Mouse (Mus musculus) frontal cortex, adult (tissue): ENCODE results near the gene A3galt2.

Experiments used
- ATAC-seq: cut with Nextera tagmentation; 2 replicates; pipeline ENCODE4 v1.9.2; 2017; ENCODE audit warnings: mild to moderate bottlenecking, moderate library complexity, mixed read lengths; ENCODE audit not compliant: low TSS enrichment

Gene A3galt2

DNA sequence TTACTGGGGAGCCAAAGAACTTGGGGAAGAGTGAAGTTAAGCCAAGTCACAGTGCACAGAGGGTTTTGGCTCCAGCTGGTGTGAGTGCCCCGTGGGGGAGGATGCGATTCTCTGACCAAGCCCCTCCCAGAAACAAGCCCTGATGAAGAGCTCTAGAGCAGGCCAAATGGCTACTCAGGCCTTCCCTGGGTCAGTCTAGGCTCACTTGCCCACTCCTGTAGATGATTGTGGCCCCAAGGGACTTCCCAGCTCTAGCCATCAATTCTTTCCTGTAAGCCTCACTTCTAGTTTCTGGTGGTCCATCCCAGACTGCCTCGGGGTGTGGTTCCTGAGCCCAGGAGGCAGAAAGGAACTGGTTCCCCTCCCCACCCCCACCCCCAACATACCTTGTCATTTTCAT lies at the start of gene A3galt2:
Gene A3galt2 (plus strand): TSS at position 301 of the 400 bp plus-strand sequence.
- ATAC-seq, result no peak

- no peak for ATAC-seq
These were observed 48.5 kb upstream of the A3galt2 start for GRCm38 (mm10) chr4:128706626-128707025.

GRCm38 (mm10) chr4:128707384-128707783 lies 47.8 kb upstream of the A3galt2 start:
- ATAC-seq, result no peak

DNA sequence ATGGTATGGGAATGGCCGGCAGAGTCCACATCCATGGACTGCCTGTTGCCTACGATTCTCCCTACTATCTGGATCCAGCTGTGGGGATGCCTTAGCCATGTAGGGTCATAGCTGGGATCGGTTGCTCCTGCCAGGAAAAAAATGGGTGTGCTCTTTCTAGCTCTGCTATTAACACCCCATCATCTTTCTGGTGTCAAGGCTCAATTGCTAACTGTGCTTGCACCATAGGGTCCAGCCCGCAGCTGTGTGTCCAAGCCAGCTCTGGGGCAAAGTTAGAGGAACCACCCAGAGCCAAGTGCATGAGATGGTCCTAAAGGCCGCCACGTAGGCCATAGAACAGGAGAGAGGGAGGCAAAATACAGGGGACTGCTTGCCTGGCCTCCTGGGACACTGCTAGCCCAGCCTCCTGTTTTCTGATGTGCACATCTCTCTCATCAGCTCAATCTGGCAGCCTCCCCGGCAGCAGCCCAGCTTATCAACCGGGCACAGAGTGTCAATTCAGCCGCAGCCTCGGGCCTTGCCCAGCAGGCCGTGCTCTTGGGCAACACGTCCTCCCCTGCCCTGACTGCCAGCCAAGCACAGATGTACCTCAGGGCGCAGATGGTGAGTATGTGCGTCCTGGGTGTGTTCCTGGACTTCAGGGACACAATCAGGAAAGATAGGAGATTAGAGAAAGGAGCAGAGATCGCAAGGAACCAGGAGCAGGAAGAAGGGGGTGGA lies 45.9 kb upstream of the A3galt2 start:
- no peak for ATAC-seq

DNA sequence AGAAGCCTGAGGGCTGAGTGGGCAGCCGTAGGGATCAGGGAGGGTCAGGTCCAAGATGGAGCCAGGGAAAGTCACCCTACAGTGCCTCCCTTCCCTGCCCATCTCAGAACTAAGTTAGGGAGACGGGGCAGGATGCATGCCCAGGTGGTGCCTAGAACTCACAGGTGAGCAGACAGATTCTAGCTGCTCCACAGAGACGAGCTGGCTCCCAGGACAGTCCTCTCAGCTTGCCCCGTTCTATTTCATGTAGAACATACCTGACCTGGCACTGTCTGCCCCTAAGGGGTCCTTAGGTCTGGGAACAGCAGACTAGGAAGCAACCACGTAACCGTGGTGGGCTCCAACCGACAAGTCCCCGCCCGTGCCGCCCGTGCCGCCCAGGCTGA lies 45.4 kb upstream of the A3galt2 start:
- ATAC-seq, result no peak

DNA sequence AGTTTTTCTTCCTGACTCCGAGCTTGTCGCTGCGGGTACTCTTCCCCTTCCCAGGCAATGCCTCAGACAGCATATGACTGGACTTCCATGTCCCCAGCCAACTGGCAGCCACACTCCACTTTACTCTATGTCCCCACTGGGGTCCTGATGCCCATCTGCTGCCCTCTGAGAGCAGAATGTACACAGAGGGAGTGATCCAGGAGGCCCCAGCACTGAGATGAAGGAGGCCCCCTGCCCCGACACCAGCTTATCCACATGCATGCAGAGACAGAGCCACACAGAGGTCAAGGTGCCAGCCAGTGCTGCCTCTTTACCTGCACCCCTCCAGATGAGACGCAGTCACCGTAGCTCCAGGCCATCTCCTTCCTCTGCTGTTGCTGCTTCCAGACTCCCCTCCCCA lies 44.9 kb upstream of the A3galt2 start:
- no peak for ATAC-seq

- no peak for ATAC-seq
These were observed 44.4 kb upstream of the A3galt2 start for GRCm38 (mm10) chr4:128710800-128711199.

DNA sequence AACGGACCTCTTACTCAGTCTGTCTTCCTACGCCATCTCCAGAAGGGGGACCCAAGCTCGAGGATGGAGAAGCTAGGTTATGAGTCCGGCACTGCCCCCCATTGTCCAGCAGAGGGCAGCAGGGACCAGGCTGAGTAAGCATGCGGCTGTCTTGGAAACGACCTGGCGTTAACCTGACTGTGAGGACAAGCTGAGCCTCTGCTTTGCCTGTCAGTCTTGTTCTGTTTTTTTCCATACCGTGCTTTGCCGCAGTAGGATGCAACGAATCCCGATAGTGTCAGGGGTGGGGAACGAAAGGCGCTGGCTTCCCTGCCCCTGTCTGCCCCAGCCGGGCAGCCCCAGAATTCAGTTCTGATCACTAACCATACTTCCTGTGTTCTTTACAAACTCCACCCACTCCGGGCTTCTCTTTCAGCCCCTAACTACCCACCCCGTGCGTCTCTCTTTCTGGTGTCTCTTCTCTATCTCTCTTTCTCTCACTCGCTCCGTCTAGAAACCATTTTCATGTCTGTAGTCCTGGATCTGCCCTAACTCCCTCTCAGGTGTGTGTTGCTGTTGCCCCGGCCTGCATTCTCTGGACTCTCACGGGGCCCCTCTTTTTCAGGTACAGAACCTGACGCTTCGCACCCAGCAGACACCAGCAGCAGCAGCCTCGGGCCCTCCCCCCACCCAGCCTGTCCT lies 43.6 kb upstream of the A3galt2 start:
- ATAC-seq, result peak; percentile 74

- ATAC-seq, result no peak
These were observed 43.0 kb upstream of the A3galt2 start for GRCm38 (mm10) chr4:128712136-128712655.

GRCm38 (mm10) chr4:128712941-128713340 lies 42.2 kb upstream of the A3galt2 start:
- ATAC-seq, result peak; percentile 48; the same call in 1 of the 2 replicates

GRCm38 (mm10) chr4:128715241-128716204 lies 39.6 kb upstream of the A3galt2 start:
- no peak for ATAC-seq

GRCm38 (mm10) chr4:128716279-128716678 lies 38.9 kb upstream of the A3galt2 start:
- no peak for ATAC-seq

- no peak for ATAC-seq
These were observed 38.4 kb upstream of the A3galt2 start for GRCm38 (mm10) chr4:128716731-128717130.

DNA sequence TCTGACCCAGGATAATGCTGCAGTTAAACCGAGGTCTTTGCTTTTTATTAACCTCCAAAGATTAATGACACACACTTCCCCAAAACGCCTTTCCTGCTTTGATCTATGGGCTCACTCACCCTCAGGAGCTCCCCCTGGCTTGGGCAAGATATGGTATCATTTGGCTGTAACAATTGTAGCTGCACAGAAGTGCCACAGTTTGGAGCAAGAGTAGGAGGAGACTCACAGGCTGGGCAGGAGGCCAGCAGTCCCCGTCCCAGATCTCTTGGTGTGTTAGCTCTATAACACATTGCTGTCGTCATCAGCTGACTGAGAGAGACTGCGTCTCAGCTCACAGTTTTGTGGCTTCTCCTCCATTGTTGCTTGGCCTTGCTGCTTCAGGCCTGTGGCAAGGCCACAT lies 35.1 kb upstream of the A3galt2 start:
- ATAC-seq, result peak; percentile 80

GRCm38 (mm10) chr4:128721061-128721648 lies 34.0 kb upstream of the A3galt2 start:
- no peak for ATAC-seq

DNA sequence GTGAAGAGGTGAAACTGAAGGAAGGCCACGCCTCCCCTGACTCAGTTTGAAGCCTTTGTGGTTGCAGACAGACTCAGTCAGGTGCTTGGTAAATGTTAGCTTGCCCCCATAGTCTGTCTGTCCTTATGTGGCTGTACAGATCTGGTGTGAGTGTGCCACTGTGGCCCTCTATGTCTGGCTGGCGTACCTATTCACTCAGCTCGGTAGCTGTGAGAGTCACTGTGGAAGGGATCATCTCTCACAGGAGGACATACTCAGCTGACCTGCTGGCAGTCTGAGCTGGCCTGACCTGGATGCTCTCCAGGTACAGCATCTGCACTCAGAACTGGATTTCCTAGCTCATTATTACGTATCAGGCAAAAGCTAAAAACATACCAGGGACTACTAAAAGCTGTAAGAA lies 33.4 kb upstream of the A3galt2 start:
- no peak for ATAC-seq

DNA sequence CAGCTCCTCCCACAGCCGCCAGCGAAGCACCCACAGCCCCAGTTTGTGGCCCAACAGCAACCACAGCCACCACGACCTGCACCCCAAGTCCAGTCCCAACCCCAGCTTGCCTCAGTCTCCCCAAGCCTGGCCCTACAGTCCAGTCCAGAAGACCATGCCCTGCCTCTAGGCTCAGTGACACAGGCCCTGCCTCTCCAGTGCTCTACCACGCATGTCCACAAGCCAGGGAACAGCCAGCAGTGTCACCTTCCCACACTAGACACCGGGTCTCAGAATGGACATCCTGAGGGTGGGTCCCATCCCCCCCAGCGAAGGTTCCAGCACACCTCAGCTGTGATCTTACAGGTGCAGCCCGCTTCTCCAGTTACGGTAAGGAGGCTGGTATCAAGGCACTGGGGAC lies 32.2 kb upstream of the A3galt2 start:
- ATAC-seq, result no peak

- ATAC-seq, result no peak
These were observed 31.7 kb upstream of the A3galt2 start for GRCm38 (mm10) chr4:128723431-128723830.

- ATAC-seq, result peak; percentile 55
These were observed 31.1 kb upstream of the A3galt2 start for GRCm38 (mm10) chr4:128724059-128724458.

GRCm38 (mm10) chr4:128727019-128727720 lies 28.0 kb upstream of the A3galt2 start:
- peak; percentile 66 for ATAC-seq
